Mouse (Mus musculus) small intestine, adult 2 months (tissue): Measurements from ENCODE around the gene Olfr1061.
"Not testable (repeated sequence)": the region's sequence is repeated elsewhere in the genome, so short reads cannot be mapped to it uniquely, and the experiment has no call there.

Experiments used
- CTCF ChIP-seq: fragments of 200-500 bp; IDR thresholded peaks from 2 replicates; pipeline ENCODE4 v1.5.1; 2012; ENCODE audit warnings: low read depth, mild to moderate bottlenecking, control low read depth, inconsistent platforms, low read length, moderate library complexity, mixed read lengths; ENCODE audit not compliant: insufficient replicate concordance, insufficient read length; ENCODE audit errors: extremely low read depth
- POLR2A ChIP-seq: fragments of 200-500 bp; IDR thresholded peaks from 2 replicates; pipeline ENCODE4 v1.6.1; 2012; ENCODE audit warnings: low read depth, mild to moderate bottlenecking, control low read depth, inconsistent platforms, low read length, moderate library complexity

DNA sequence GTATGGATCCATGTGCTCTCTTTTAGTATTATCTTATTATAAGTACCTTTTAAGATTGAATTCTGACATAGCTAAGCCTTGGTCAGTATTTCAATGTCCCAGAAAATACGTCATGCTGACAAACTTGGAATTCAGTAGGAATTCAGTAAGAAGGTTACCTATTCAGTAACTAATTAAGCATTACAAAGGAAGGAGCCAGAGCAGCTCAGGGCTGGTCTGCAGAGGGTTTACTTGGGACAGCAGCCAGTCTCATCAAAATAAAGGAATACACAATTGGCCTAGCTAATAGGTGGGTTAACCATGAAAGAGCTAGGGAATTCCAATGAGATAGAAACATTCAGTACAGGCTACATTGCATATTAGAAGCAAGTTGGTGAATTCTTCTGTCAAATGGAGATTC lies 28.3 kb upstream of the Olfr1061 start:
- not testable (repeated sequence) for TF ChIP-seq POLR2A, CTCF
